Mouse (Mus musculus) midbrain, embryonic 14.5 days (tissue): ENCODE results near the gene Tas2r135. TPM values are rescaled to one million over a fixed set of nuclear protein-coding genes. Genes with fewer than 3 reads are reported as not detected.

Experiments
- ATAC-seq: fragments of 200-750 bp; cut with Nextera tagmentation; 2 replicates; pipeline ENCODE4 v1.8.0; 2017; ENCODE audit warnings: moderate number of reproducible peaks, moderate library complexity; ENCODE audit not compliant: low FRiP score, low TSS enrichment
- DNase-seq: peaks from one replicate; pipeline ENCODE4 v3.0.0-alpha.2; 2015
- H3K27ac ChIP-seq: fragments of 300-500 bp; sonication (generic); replicated peaks from 2 replicates; pipeline ENCODE4 v1.5.1; 2014; ENCODE audit warnings: mild to moderate bottlenecking, low read depth, low read length, moderate library complexity
- H3K27me3 ChIP-seq: fragments of 300-500 bp; sonication (generic); 2 replicates; pipeline ENCODE4 v1.6.1; 2014; ENCODE audit warnings: low read length, control low read depth, mixed read lengths; ENCODE audit not compliant: control insufficient read depth, insufficient read depth
- H3K36me3 ChIP-seq: fragments of 300-500 bp; sonication (generic); 2 replicates; pipeline ENCODE4 v1.6.1; 2014; ENCODE audit warnings: low read length, control low read depth; ENCODE audit not compliant: control insufficient read depth, insufficient read depth
- H3K4me1 ChIP-seq: fragments of 300-500 bp; sonication (generic); 2 replicates; pipeline ENCODE4 v1.6.1; 2014; ENCODE audit warnings: mild to moderate bottlenecking, antibody characterized with exemption, low read length, control low read depth; ENCODE audit not compliant: control insufficient read depth, insufficient read depth
- H3K4me2 ChIP-seq: fragments of 300-500 bp; sonication (generic); 2 replicates; pipeline ENCODE4 v1.6.1; 2014; ENCODE audit warnings: mild to moderate bottlenecking, low read length, moderate library complexity
- H3K4me3 ChIP-seq: fragments of 300-500 bp; sonication (generic); replicated peaks from 2 replicates; pipeline ENCODE4 v1.5.1; 2014; ENCODE audit warnings: low read depth, low read length
- H3K9ac ChIP-seq: fragments of 300-500 bp; sonication (generic); replicated peaks from 2 replicates; pipeline ENCODE4 v1.6.1; 2014; ENCODE audit warnings: mild to moderate bottlenecking, low read length, moderate library complexity
- H3K9me3 ChIP-seq: fragments of 300-500 bp; sonication (generic); 2 replicates; pipeline ENCODE4 v1.6.1; 2016; ENCODE audit warnings: low read length, control low read depth, mixed read lengths; ENCODE audit not compliant: control insufficient read depth
- WGBS: fragments of 180-500 bp; shearing (Covaris S2); extraction: QIAGEN DNeasy Blood & Tissue Kit; methylation state at CpG from one replicate; pipeline ENCODE4 v1.1.7; 2014; 5-methylcytosine and 5-hydroxymethylcytosine counted together
- polyA plus RNA-seq: library from polyadenylated mRNA; unstranded; fragments of >200 nt; fragmentation: Nextera tagmentation; extraction: Ambion mirVana; gene quantifications from 2 replicates; pipeline ENCODE4 v1.2.1, GENCODE M21; 2014

Tas2r135 gene
- polyA plus RNA-seq, 1 experiment from 2014 or later = not detected

DNA sequence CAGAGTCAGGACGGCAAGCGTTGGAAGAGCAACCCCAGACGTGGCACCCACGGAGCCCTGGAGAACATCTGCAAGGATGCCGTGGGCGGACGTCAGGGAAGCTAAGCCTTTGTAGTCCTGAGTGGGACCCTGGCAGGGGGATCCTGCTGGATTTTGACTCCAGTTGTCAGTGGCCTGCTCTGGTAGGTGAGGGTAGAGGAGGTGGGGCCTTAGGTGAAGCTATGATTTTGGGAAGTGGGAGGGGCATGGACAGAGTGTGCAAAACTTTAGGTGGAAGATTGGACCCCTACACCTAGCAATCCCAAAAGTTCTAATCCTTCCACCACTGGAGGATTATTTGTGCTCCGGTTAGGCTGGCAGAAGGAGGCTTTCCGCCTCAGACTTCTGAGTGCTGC is 32.8 kb upstream of the Tas2r135 start:
- Histone ChIP-seq H3K4me1 (peaks cover 13% of the 10 kb centered on the region), H3K4me2 (peak overlapping the region; percentile 86), H3K27ac (no peak overlapping the region), H3K9ac (no peak overlapping the region), H3K36me3 (no peaks in the 10 kb centered on the region), H3K4me3 (no peak overlapping the region; the same call in 1 of the 2 replicates), H3K9me3 (no peaks in the 10 kb centered on the region), H3K27me3 (0 out of 2 replicates have a peak, but pooled peaks cover 5% of the 10 kb centered on the region)
- no peak for DNase-seq
- 17% methylated on average over 9 of the region's 9 CpGs for WGBS
- no peak for ATAC-seq

- Histone ChIP-seq H3K4me3 (peak within 1 kb of the TSS; percentile 41), H3K9ac (peak within 1 kb of the TSS; percentile 51; the same call in 1 of the 2 replicates), H3K36me3 (no peaks in the 10 kb centered on the region), H3K27ac (no peak within 1 kb of the TSS), H3K4me2 (peak within 1 kb of the TSS; percentile 86), H3K9me3 (no peaks in the 10 kb centered on the region), H3K4me1 (peaks cover 13% of the 10 kb centered on the region), H3K27me3 (0 out of 2 replicates have a peak, but pooled peaks cover 5% of the 10 kb centered on the region)
- WGBS = under 1% methylated on average over 36 of the region's 36 CpGs
- DNase-seq (peak; percentile 84), ATAC-seq (peak; percentile 68)
Measured at GRCm38 (mm10) chr6:42372816-42373547, 32.3 kb upstream of the Tas2r135 start, which contains the start of gene Epha1. Epha1 (minus strand) TSS chr6:42373268.

- 40% methylated on average over 7 of the region's 7 CpGs for WGBS
- Histone ChIP-seq H3K27ac (no peak overlapping the region), H3K4me1 (peaks cover 13% of the 10 kb centered on the region), H3K4me2 (peak overlapping the region; percentile 86), H3K9me3 (no peaks in the 10 kb centered on the region), H3K36me3 (no peaks in the 10 kb centered on the region), H3K9ac (no peak overlapping the region), H3K4me3 (peak overlapping the region; percentile 41; the same call in 1 of the 2 replicates), H3K27me3 (0 out of 2 replicates have a peak, but pooled peaks cover 5% of the 10 kb centered on the region)
- ATAC-seq (0 out of 2 replicates have a peak, but pooled peaks have one; percentile 1), DNase-seq (no peak)
Measured at GRCm38 (mm10) chr6:42373669-42374430, 31.4 kb upstream of the Tas2r135 start.

- DNase-seq = no peak
- Histone ChIP-seq H3K27me3 (0 out of 2 replicates have a peak, but pooled peaks cover 5% of the 10 kb centered on the region), H3K9me3 (no peaks in the 10 kb centered on the region), H3K27ac (no peak overlapping the region), H3K9ac (no peak overlapping the region), H3K4me3 (no peak overlapping the region), H3K36me3 (no peaks in the 10 kb centered on the region), H3K4me1 (peaks cover 13% of the 10 kb centered on the region), H3K4me2 (no peak overlapping the region)
- 77% methylated on average over 4 of the region's 4 CpGs for WGBS
- ATAC-seq = no peak
Measured at GRCm38 (mm10) chr6:42374701-42375100, 30.5 kb upstream of the Tas2r135 start.

- Histone ChIP-seq H3K36me3 (no peaks in the 10 kb centered on the region), H3K4me3 (no peak overlapping the region), H3K27ac (no peak overlapping the region), H3K9ac (no peak overlapping the region), H3K9me3 (no peaks in the 10 kb centered on the region), H3K4me2 (no peak overlapping the region), H3K27me3 (0 out of 2 replicates have a peak, but pooled peaks cover 5% of the 10 kb centered on the region), H3K4me1 (peaks cover 13% of the 10 kb centered on the region)
- DNase-seq = no peak
- 88% methylated on average over 2 of the region's 2 CpGs for WGBS
- no peak for ATAC-seq
Measured at GRCm38 (mm10) chr6:42375131-42375530, 30.1 kb upstream of the Tas2r135 start.

DNA sequence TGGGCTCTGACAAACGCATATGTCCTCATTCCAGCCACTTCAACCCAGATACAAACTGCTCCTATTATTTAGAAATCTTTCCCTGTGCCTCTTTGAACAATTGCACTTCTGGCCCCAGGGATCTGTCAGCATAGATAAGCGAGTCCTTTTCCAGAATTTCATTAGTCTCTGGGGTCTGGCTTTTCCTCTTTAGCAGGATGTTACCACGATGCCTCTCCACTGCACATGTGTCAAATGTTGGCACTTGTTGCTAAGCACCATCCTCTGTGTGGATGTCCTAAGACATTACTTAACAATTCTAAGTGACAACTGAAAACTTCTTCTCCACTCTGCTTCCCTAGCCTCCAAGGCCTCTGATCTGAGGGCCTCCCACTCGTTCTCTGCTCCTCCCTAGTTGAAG is 29.2 kb upstream of the Tas2r135 start:
- ATAC-seq (no peak), DNase-seq (no peak)
- Histone ChIP-seq H3K4me2 (no peak overlapping the region), H3K4me3 (no peak overlapping the region), H3K27ac (no peak overlapping the region), H3K27me3 (0 out of 2 replicates have a peak, but pooled peaks cover 1% of the 10 kb centered on the region), H3K4me1 (peaks cover 13% of the 10 kb centered on the region), H3K9ac (no peak overlapping the region), H3K9me3 (no peaks in the 10 kb centered on the region), H3K36me3 (no peaks in the 10 kb centered on the region)
- WGBS = 33% methylated on average over 4 of the region's 4 CpGs

DNA sequence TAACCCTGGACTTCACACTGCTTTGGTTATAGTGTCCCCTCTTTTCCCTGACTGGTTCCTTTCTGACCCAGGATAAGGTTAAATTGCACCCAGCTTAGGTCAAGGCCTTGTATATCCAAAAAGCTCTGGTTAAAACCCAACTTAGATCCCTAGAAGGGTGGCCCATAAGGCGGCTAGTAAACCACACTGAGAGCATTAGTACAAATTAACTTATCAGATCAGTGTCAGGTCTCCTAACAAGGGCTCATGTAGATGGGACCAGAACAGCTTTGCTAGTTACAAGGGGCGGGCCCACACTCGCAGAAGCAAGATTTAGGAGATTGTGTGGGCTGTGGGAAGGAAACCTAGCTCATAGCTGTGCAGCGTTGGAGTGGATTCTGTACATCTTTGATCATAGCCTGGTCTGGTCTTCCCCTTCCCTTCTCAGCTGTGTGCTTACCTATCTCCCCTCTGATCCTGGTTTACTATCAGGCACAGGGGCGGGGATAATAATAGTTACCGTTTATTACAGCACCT is 28.7 kb upstream of the Tas2r135 start:
- H3K27ac ChIP-seq = no peak overlapping the region
- ATAC-seq (no peak), DNase-seq (no peak)
- H3K9me3 ChIP-seq = no peaks in the 10 kb centered on the region
- peaks cover 13% of the 10 kb centered on the region for H3K4me1 ChIP-seq
- no peak overlapping the region for H3K4me2 ChIP-seq
- H3K4me3 ChIP-seq = no peak overlapping the region
- H3K36me3 ChIP-seq = no peaks in the 10 kb centered on the region
- no peak overlapping the region for H3K9ac ChIP-seq
- no peaks in the 10 kb centered on the region for H3K27me3 ChIP-seq
- 64% methylated on average over 6 of the region's 6 CpGs for WGBS

- ATAC-seq = no peak
- H3K36me3 ChIP-seq = no peaks in the 10 kb centered on the region
- no peak overlapping the region for H3K27ac ChIP-seq
- no peaks in the 10 kb centered on the region for H3K9me3 ChIP-seq
- H3K9ac ChIP-seq = no peak overlapping the region
- H3K4me2 ChIP-seq = no peak overlapping the region
- H3K4me3 ChIP-seq = no peak overlapping the region
- no peak for DNase-seq
- H3K27me3 ChIP-seq = no peaks in the 10 kb centered on the region
- 55% methylated on average over 5 of the region's 5 CpGs for WGBS
- peaks cover 13% of the 10 kb centered on the region for H3K4me1 ChIP-seq
Measured at GRCm38 (mm10) chr6:42377280-42377679, 28.0 kb upstream of the Tas2r135 start.
